Mouse (Mus musculus) midbrain, embryonic 16.5 days (tissue): Measurements from ENCODE around the gene Efcab6. TPM values are rescaled to one million over a fixed set of nuclear protein-coding genes. Genes with fewer than 3 reads are reported as not detected.

ENCODE experiments used
- ATAC-seq: fragments of 200-750 bp; cut with Nextera tagmentation; 2 replicates; pipeline ENCODE4 v1.8.0; 2017; ENCODE audit warnings: moderate TSS enrichment
- H3K27ac ChIP-seq: fragments of 300-500 bp; sonication (generic); 2 replicates; pipeline ENCODE4 v1.5.1; 2014; ENCODE audit warnings: mild to moderate bottlenecking, low read length, mixed read lengths
- H3K27me3 ChIP-seq: fragments of 300-500 bp; sonication (generic); 2 replicates; pipeline ENCODE4 v1.6.1; 2014; ENCODE audit warnings: low read depth, low read length, mixed read lengths; ENCODE audit not compliant: control insufficient read depth, insufficient read depth
- H3K36me3 ChIP-seq: fragments of 300-500 bp; sonication (generic); 2 replicates; pipeline ENCODE4 v1.6.1; 2014; ENCODE audit warnings: mild to moderate bottlenecking, low read length, moderate library complexity, mixed read lengths; ENCODE audit not compliant: control insufficient read depth, insufficient read depth
- H3K4me1 ChIP-seq: fragments of 300-500 bp; sonication (generic); 2 replicates; pipeline ENCODE4 v1.6.1; 2014; ENCODE audit warnings: mild to moderate bottlenecking, low read length, mixed read lengths; ENCODE audit not compliant: control insufficient read depth, insufficient read depth
- H3K4me2 ChIP-seq: fragments of 300-500 bp; sonication (generic); 2 replicates; pipeline ENCODE4 v1.6.1; 2014; ENCODE audit warnings: mild to moderate bottlenecking, low read length, mixed read lengths
- H3K4me3 ChIP-seq: fragments of 300-500 bp; sonication (generic); 2 replicates; pipeline ENCODE4 v1.5.1; 2014; ENCODE audit warnings: low read depth, mild to moderate bottlenecking, low read length, moderate library complexity, mixed read lengths
- H3K9ac ChIP-seq: fragments of 300-500 bp; sonication (generic); 2 replicates; pipeline ENCODE4 v1.6.1; 2014; ENCODE audit warnings: low read depth, low read length, mixed read lengths
- H3K9me3 ChIP-seq: fragments of 300-500 bp; sonication (generic); replicated peaks from 2 replicates; pipeline ENCODE4 v1.6.1; 2014; ENCODE audit warnings: mild to moderate bottlenecking, low read length, mixed read lengths; ENCODE audit not compliant: control insufficient read depth, poor library complexity, severe bottlenecking
- WGBS: fragments of 180-500 bp; shearing (Covaris S2); extraction: QIAGEN DNeasy Blood & Tissue Kit; methylation state at CpG from one replicate; pipeline ENCODE4 v1.1.7; 2014; 5-methylcytosine and 5-hydroxymethylcytosine counted together
- polyA plus RNA-seq: library from polyadenylated mRNA; unstranded; fragments of >200 nt; fragmentation: Nextera tagmentation; extraction: Ambion mirVana; gene quantifications from 2 replicates; pipeline ENCODE4 v1.2.1, GENCODE M21; 2015

Efcab6 gene
- polyA plus RNA-seq, 1 experiment from 2014 or later, result 1.5 TPM

GRCm38 (mm10) chr15:84072226-84072625, 7.0 kb upstream of the Efcab6 start:
- H3K9ac ChIP-seq, result no peak overlapping the region
- no peak overlapping the region for H3K4me3 ChIP-seq
- peaks cover 16% of the 10 kb centered on the region; the same call in 1 of the 2 replicates for H3K4me1 ChIP-seq
- no peaks in the 10 kb centered on the region for H3K36me3 ChIP-seq
- H3K9me3 ChIP-seq, result no peaks in the 10 kb centered on the region
- H3K4me2 ChIP-seq, result no peak overlapping the region
- no peaks in the 10 kb centered on the region; the same call in 1 of the 2 replicates for H3K27me3 ChIP-seq
- ATAC-seq, result no peak
- no peak overlapping the region for H3K27ac ChIP-seq
- WGBS, result 29% methylated on average over 7 of the region's 7 CpGs

- 9% methylated on average over 13 of the region's 13 CpGs for WGBS
- Histone ChIP-seq H3K4me3 (no peak overlapping the region), H3K9ac (no peak overlapping the region), H3K27ac (no peak overlapping the region), H3K9me3 (no peaks in the 10 kb centered on the region), H3K4me2 (peak overlapping the region; percentile 35), H3K36me3 (no peaks in the 10 kb centered on the region), H3K27me3 (no peaks in the 10 kb centered on the region; the same call in 1 of the 2 replicates), H3K4me1 (peaks cover 17% of the 10 kb centered on the region; the same call in 1 of the 2 replicates)
- no peak for ATAC-seq
These were observed 5.0 kb upstream of the Efcab6 start for GRCm38 (mm10) chr15:84070116-84070676.

GRCm38 (mm10) chr15:84069455-84070050, 4.4 kb upstream of the Efcab6 start:
- Histone ChIP-seq H3K4me2 (peak overlapping the region; percentile 35), H3K27ac (peak overlapping the region; percentile 6; the same call in 1 of the 2 replicates), H3K36me3 (no peaks in the 10 kb centered on the region), H3K9me3 (no peaks in the 10 kb centered on the region), H3K4me1 (peaks cover 16% of the 10 kb centered on the region; the same call in 1 of the 2 replicates), H3K9ac (peak overlapping the region; percentile 21; the same call in 1 of the 2 replicates), H3K27me3 (no peaks in the 10 kb centered on the region; the same call in 1 of the 2 replicates), H3K4me3 (no peak overlapping the region)
- no peak for ATAC-seq
- 6% methylated on average over 16 of the region's 16 CpGs for WGBS

- Histone ChIP-seq H3K4me1 (peaks cover 16% of the 10 kb centered on the region; the same call in 1 of the 2 replicates), H3K36me3 (no peaks in the 10 kb centered on the region), H3K4me3 (no peak overlapping the region), H3K27ac (no peak overlapping the region), H3K27me3 (no peaks in the 10 kb centered on the region), H3K4me2 (no peak overlapping the region; the same call in 1 of the 2 replicates), H3K9me3 (no peaks in the 10 kb centered on the region), H3K9ac (no peak overlapping the region)
- no peak for ATAC-seq
- WGBS, result 63% methylated on average over 4 of the region's 4 CpGs
These were observed 522 bp upstream of the Efcab6 start for GRCm38 (mm10) chr15:84065701-84066100.

GRCm38 (mm10) chr15:84058841-84059240, 6.3 kb downstream of the Efcab6 start:
- H3K36me3 ChIP-seq, result no peaks in the 10 kb centered on the region
- ATAC-seq, result no peak
- H3K4me2 ChIP-seq, result no peak overlapping the region
- WGBS, result 79% methylated on average over 6 of the region's 6 CpGs
- no peaks in the 10 kb centered on the region for H3K9me3 ChIP-seq
- H3K4me1 ChIP-seq, result peaks cover under 1% of the 10 kb centered on the region; the same call in 1 of the 2 replicates
- no peaks in the 10 kb centered on the region for H3K27me3 ChIP-seq
- no peak overlapping the region for H3K9ac ChIP-seq
- H3K27ac ChIP-seq, result no peak overlapping the region
- no peak overlapping the region for H3K4me3 ChIP-seq

GRCm38 (mm10) chr15:84056083-84056482, 9.1 kb downstream of the Efcab6 start:
- 75% methylated on average over 5 of the region's 5 CpGs for WGBS
- Histone ChIP-seq H3K4me3 (no peak overlapping the region), H3K4me2 (no peak overlapping the region), H3K9ac (no peak overlapping the region), H3K27ac (no peak overlapping the region), H3K4me1 (peaks cover 4% of the 10 kb centered on the region), H3K9me3 (no peaks in the 10 kb centered on the region), H3K27me3 (no peaks in the 10 kb centered on the region), H3K36me3 (no peaks in the 10 kb centered on the region)
- no peak for ATAC-seq

GRCm38 (mm10) chr15:84053859-84054258, 11.3 kb downstream of the Efcab6 start:
- H3K4me2 ChIP-seq, result 0 out of 2 replicates have a peak overlapping the region, but pooled peaks have one; percentile 4
- H3K9ac ChIP-seq, result no peak overlapping the region
- H3K27ac ChIP-seq, result peak overlapping the region; percentile 47; the same call in 1 of the 2 replicates

GRCm38 (mm10) chr15:84053240-84053639, 11.9 kb downstream of the Efcab6 start:
- no peak overlapping the region for H3K4me2 ChIP-seq
- no peak overlapping the region for H3K27ac ChIP-seq
- no peak overlapping the region for H3K9ac ChIP-seq
- H3K4me3 ChIP-seq, result no peak overlapping the region
- H3K27me3 ChIP-seq, result no peaks in the 10 kb centered on the region
- H3K36me3 ChIP-seq, result no peaks in the 10 kb centered on the region
- peak; percentile 34; the same call in 1 of the 2 replicates for ATAC-seq
- 91% methylated on average over 4 of the region's 4 CpGs for WGBS
- peaks cover 4% of the 10 kb centered on the region for H3K4me1 ChIP-seq
- no peaks in the 10 kb centered on the region; the same call in 1 of the 2 replicates for H3K9me3 ChIP-seq

More at GRCm38 (mm10) chr15:84053859-84054258, 11.3 kb downstream of the Efcab6 start:
- 24% methylated on average over 9 of the region's 9 CpGs for WGBS
- H3K4me3 ChIP-seq, result no peak overlapping the region
- no peaks in the 10 kb centered on the region for H3K36me3 ChIP-seq
- H3K9me3 ChIP-seq, result no peaks in the 10 kb centered on the region; the same call in 1 of the 2 replicates
- peak; percentile 91 for ATAC-seq
- no peaks in the 10 kb centered on the region for H3K27me3 ChIP-seq
- H3K4me1 ChIP-seq, result peaks cover 4% of the 10 kb centered on the region

GRCm38 (mm10) chr15:84052390-84052789, 12.8 kb downstream of the Efcab6 start:
- H3K36me3 ChIP-seq, result no peaks in the 10 kb centered on the region
- 91% methylated on average over 9 of the region's 9 CpGs for WGBS
- no peaks in the 10 kb centered on the region; the same call in 1 of the 2 replicates for H3K9me3 ChIP-seq
- no peak for ATAC-seq
- peaks cover 4% of the 10 kb centered on the region for H3K4me1 ChIP-seq
- no peak overlapping the region for H3K27ac ChIP-seq
- H3K4me3 ChIP-seq, result no peak overlapping the region
- no peak overlapping the region for H3K9ac ChIP-seq
- H3K27me3 ChIP-seq, result no peaks in the 10 kb centered on the region
- H3K4me2 ChIP-seq, result no peak overlapping the region
